Mouse (Mus musculus): Measurements from ENCODE around the gene Mapt.

Mapt gene

GRCm38 (mm10) chr11:104316685-104317400, 85.7 kb downstream of the Mapt start:
- no peak for DNase-seq

GRCm38 (mm10) chr11:104317631-104318030, 86.4 kb downstream of the Mapt start:
- no peak for DNase-seq

GRCm38 (mm10) chr11:104318940-104319781, 88.0 kb downstream of the Mapt start:
- DNase-seq: peak; percentile 41

- no peak for DNase-seq
Observed at GRCm38 (mm10) chr11:104320511-104320910, 89.3 kb downstream of the Mapt start.

- no peak for DNase-seq
Observed at GRCm38 (mm10) chr11:104322142-104322541, 91.0 kb downstream of the Mapt start.

- no peak for DNase-seq
Observed at GRCm38 (mm10) chr11:104327462-104327861, 96.3 kb downstream of the Mapt start.

- no peak for DNase-seq
Observed at GRCm38 (mm10) chr11:104327946-104328345, 96.8 kb downstream of the Mapt start.

GRCm38 (mm10) chr11:104329185-104329926, 98.2 kb downstream of the Mapt start:
- DNase-seq: no peak

GRCm38 (mm10) chr11:104330151-104330550, 99.0 kb downstream of the Mapt start:
- DNase-seq: no peak

GRCm38 (mm10) chr11:104331208-104331607, 100.0 kb downstream of the Mapt start:
- DNase-seq: no peak

GRCm38 (mm10) chr11:104332105-104332504, 100.9 kb downstream of the Mapt start:
- no peak for DNase-seq

- DNase-seq: no peak
Observed at GRCm38 (mm10) chr11:104334115-104334514, 102.9 kb downstream of the Mapt start.

GRCm38 (mm10) chr11:104334946-104335345, 103.8 kb downstream of the Mapt start:
- no peak for DNase-seq

GRCm38 (mm10) chr11:104346931-104347330, 115.7 kb downstream of the Mapt start:
- DNase-seq: peak; percentile 34

GRCm38 (mm10) chr11:104361790-104362189, 130.6 kb downstream of the Mapt start:
- no peak for DNase-seq

- no peak for DNase-seq
Observed at GRCm38 (mm10) chr11:104362704-104363103, 131.5 kb downstream of the Mapt start.

GRCm38 (mm10) chr11:104363823-104364600, 132.8 kb downstream of the Mapt start:
- DNase-seq: no peak

- DNase-seq: no peak
Observed at GRCm38 (mm10) chr11:104367486-104368190, 136.4 kb downstream of the Mapt start.

GRCm38 (mm10) chr11:104376291-104376690, 145.1 kb downstream of the Mapt start:
- no peak for DNase-seq

- no peak for DNase-seq
Observed at GRCm38 (mm10) chr11:104379635-104380034, 148.4 kb downstream of the Mapt start.

Measured in cerebellum, adult 11 months (tissue).